ENCODE assay signal across 9 mouse cellular contexts in genomic region chr7:30619202-30619601, GRCm38 (mm10). TPM values are rescaled to one million over a fixed set of nuclear protein-coding genes. Genes with fewer than 3 reads are reported as not detected.
DNase-seq lines count a peak whose midpoint lies in the region; ATAC-seq and TF ChIP-seq lines count a peak whose summit lies in the region.
"Had no signal": no experiment of that assay in that cellular context is flagged by ENCODE, and none has a peak within 500 bp of the region (broad histone marks: within the 10 kb centered on the region; RNA-seq: fewer than 3 reads in every experiment).

No protein-coding gene starts in this region.

- no peak for ATAC-seq in megakaryocyte, adult 5-6 weeks (ENCODE audit: poor library complexity, severe bottlenecking)
- ATAC-seq in cerebellum, adult (ENCODE audit: insufficient number of reproducible peaks, low FRiP score, low TSS enrichment): no peak

- H3K27ac ChIP-seq in left cerebral cortex, adult 2 months: no peak overlapping the region
- no peak overlapping the region for H3K27ac ChIP-seq in bone marrow macrophage, adult 2 months (ENCODE audit: insufficient read depth, low read depth, low read length)

- no peak for TF ChIP-seq POLR2A in bone marrow macrophage, adult 2 months (IDR thresholded peaks at IDR 0.05; ENCODE audit: borderline replicate concordance, low read depth, low read length)

- H3K4me3 ChIP-seq in left cerebral cortex, adult 2 months: no peak overlapping the region
- H3K4me3 ChIP-seq in bone marrow macrophage, adult 2 months (ENCODE audit: insufficient read depth, low read length): no peak overlapping the region

- no peaks in the 10 kb centered on the region for H3K4me1 ChIP-seq in bone marrow macrophage, adult 2 months (ENCODE audit: control insufficient read depth, insufficient read depth, low read length)

- intact Hi-C loops in left cerebral cortex, adult 2 months (cut with DNase I): no loop called here
- intact Hi-C loops in left cerebral cortex, postnatal 36 days (cut with DNase I): no loop called here

- peak; percentile 23 for DNase-seq in adrenal gland, postnatal 25 days
- DNase-seq in adrenal gland, adult 18-20 months (ENCODE audit: low spot score in 2 of 2): no peak
- DNase-seq in left cerebral cortex, adult 2 months (ENCODE audit: extremely low spot score in 1 of 2, low spot score in 2 of 2): no peak
- no peak for DNase-seq in left cerebral cortex, postnatal 36 days (ENCODE audit: low spot score in 2 of 2)
- peak; percentile 44 for DNase-seq in retina, embryonic 14.5 days (ENCODE audit: low spot score)

- TF ChIP-seq CTCF in left cerebral cortex, adult 2 months (IDR thresholded peaks at IDR 0.05): peak; percentile 61
- TF ChIP-seq CTCF in bone marrow macrophage, adult 2 months (IDR thresholded peaks at IDR 0.05; ENCODE audit: low read depth, low read length): 0 out of 2 replicates have a peak, but pooled peaks have one; percentile 7

RNA-seq across cellular contexts. Expression of gene Upk1a, which starts 6.6 kb away (rescaled TPM):
- total RNA-seq in adrenal gland, postnatal 25 days (2021): 0.36 TPM in 1 of 2 replicates, not detected in the other
- total RNA-seq in adrenal gland, adult 18-20 months (2021): under 1 TPM; 0.19 to 0.20 TPM
- total RNA-seq in left cerebral cortex, adult 2 months (2021): under 1 TPM; 0.48 to 0.96 TPM
- total RNA-seq in left cerebral cortex, postnatal 36 days (2021): under 1 TPM in 1 of 2 experiments, not detected in 1; 0.36 TPM
- polyA plus RNA-seq in bone marrow macrophage, adult 2 months (2012; ENCODE audit: insufficient read depth, insufficient read length, missing spikeins): not detected in 2 replicates
- total RNA-seq in megakaryocyte, adult 5-6 weeks (2015): 0.60 TPM in 1 of 2 replicates, not detected in the other
- not detected in 2 replicates for total RNA-seq in megakaryocyte, adult 5-6 weeks (2017)

RNA-seq across cellular contexts. Expression of gene Cox6b1, which starts 6.7 kb away (rescaled TPM):
- 1,003 and 1,219 TPM in 2 replicates for total RNA-seq in adrenal gland, postnatal 25 days (2021)
- total RNA-seq in adrenal gland, adult 18-20 months (2021): 1,000 to 10,000 TPM; 1,148 to 1,842 TPM
- total RNA-seq in left cerebral cortex, adult 2 months (2021): 100 to 1,000 TPM; 565 to 587 TPM
- total RNA-seq in left cerebral cortex, postnatal 36 days (2021): 100 to 1,000 TPM; 561 to 663 TPM
- 553 and 612 TPM in 2 replicates for polyA plus RNA-seq in bone marrow macrophage, adult 2 months (2012; ENCODE audit: insufficient read depth, insufficient read length, missing spikeins)
- 305 and 323 TPM in 2 replicates for total RNA-seq in megakaryocyte, adult 5-6 weeks (2015)
- total RNA-seq in megakaryocyte, adult 5-6 weeks (2017): 441 and 447 TPM in 2 replicates

RNA-seq across cellular contexts. Expression of gene Etv2, which starts 16.4 kb away (rescaled TPM):
- not detected in 2 replicates for total RNA-seq in adrenal gland, postnatal 25 days (2021)
- total RNA-seq in adrenal gland, adult 18-20 months (2021): not detected
- not detected for total RNA-seq in left cerebral cortex, adult 2 months (2021)
- not detected for total RNA-seq in left cerebral cortex, postnatal 36 days (2021)
- not detected in 2 replicates for polyA plus RNA-seq in bone marrow macrophage, adult 2 months (2012; ENCODE audit: insufficient read depth, insufficient read length, missing spikeins)
- not detected in 2 replicates for total RNA-seq in megakaryocyte, adult 5-6 weeks (2015)
- 0.59 TPM in 1 of 2 replicates, not detected in the other for total RNA-seq in megakaryocyte, adult 5-6 weeks (2017)
- polyA plus RNA-seq: gonadal fat pad, adult 2 months had no signal

RNA-seq across cellular contexts. Expression of gene Zbtb32, which starts 20.5 kb away (rescaled TPM):
- 0.33 and 0.71 TPM in 2 replicates for total RNA-seq in adrenal gland, postnatal 25 days (2021)
- under 1 TPM in 1 of 2 experiments, not detected in 1; 0.83 TPM for total RNA-seq in adrenal gland, adult 18-20 months (2021)
- not detected for total RNA-seq in left cerebral cortex, adult 2 months (2021)
- not detected for total RNA-seq in left cerebral cortex, postnatal 36 days (2021)
- polyA plus RNA-seq in bone marrow macrophage, adult 2 months (2012; ENCODE audit: insufficient read depth, insufficient read length, missing spikeins): 0.45 TPM in 1 of 2 replicates, not detected in the other
- total RNA-seq in megakaryocyte, adult 5-6 weeks (2015): 0.78 TPM in 1 of 2 replicates, not detected in the other
- 2.0 and 2.9 TPM in 2 replicates for total RNA-seq in megakaryocyte, adult 5-6 weeks (2017)

RNA-seq across cellular contexts. Expression of gene Kmt2b, which starts 30.7 kb away (rescaled TPM):
- 60.7 and 73.7 TPM in 2 replicates for total RNA-seq in adrenal gland, postnatal 25 days (2021)
- 10 to 100 TPM; 37.8 to 56.6 TPM for total RNA-seq in adrenal gland, adult 18-20 months (2021)
- 10 to 100 TPM; 53.4 to 57.4 TPM for total RNA-seq in left cerebral cortex, adult 2 months (2021)
- total RNA-seq in left cerebral cortex, postnatal 36 days (2021): 10 to 100 TPM; 41.3 to 62.2 TPM
- 36.2 and 38.4 TPM in 2 replicates for polyA plus RNA-seq in bone marrow macrophage, adult 2 months (2012; ENCODE audit: insufficient read depth, insufficient read length, missing spikeins)
- 60.9 and 78.2 TPM in 2 replicates for total RNA-seq in megakaryocyte, adult 5-6 weeks (2015)
- 8.0 and 24.3 TPM in 2 replicates for total RNA-seq in megakaryocyte, adult 5-6 weeks (2017)

Comparison
In these comparisons a context has a peak if more than half of its experiments do, and no peak if none do; other contexts are left out.
1. DNase-seq: peak in adrenal gland, postnatal 25 days (single experiment) and retina, embryonic 14.5 days (single experiment); none in adrenal gland, adult 18-20 months (0 of 2), left cerebral cortex, adult 2 months (0 of 2) and left cerebral cortex, postnatal 36 days (0 of 2).